In the genomic region with DNA sequence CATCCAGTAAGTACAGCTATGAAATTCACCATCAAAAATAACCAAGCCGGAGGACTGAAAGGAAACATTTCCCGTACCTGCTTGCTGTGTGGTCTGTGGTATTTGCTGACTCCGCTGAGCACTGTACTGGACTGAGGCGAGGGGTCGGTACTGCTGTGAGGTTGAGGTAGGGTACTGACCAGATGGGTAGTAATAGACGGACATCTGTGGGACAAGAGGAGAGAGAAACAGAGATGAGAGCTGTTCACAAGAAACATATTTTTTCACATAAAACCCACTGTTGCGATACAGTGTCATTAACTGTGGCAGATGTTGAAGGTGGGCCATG, we compare ENCODE assay signal across 10 mouse cellular contexts.
DNase-seq lines count a peak whose midpoint lies in the region; ATAC-seq and TF ChIP-seq lines count a peak whose summit lies in the region.
"Had no signal": no experiment of that assay in that cellular context is flagged by ENCODE, and none has a peak within 500 bp of the region (broad histone marks: within the 10 kb centered on the region; RNA-seq: fewer than 3 reads in every experiment).

No protein-coding gene starts in this region.

- no peak overlapping the region for H3K27ac ChIP-seq in heart, embryonic 16.5 days (ENCODE audit: low read length)
- H3K27ac ChIP-seq in heart, adult 2 months: no peak overlapping the region
- no peak overlapping the region for H3K27ac ChIP-seq in embryonic facial prominence, embryonic 10.5 days (replicated peaks)
- H3K27ac ChIP-seq in forebrain, embryonic 16.5 days (ENCODE audit: low read length): peak overlapping the region; percentile 48
- H3K27ac ChIP-seq in liver, embryonic 13.5 days: no peak overlapping the region
- H3K27ac ChIP-seq: liver, embryonic 14.5 days had no signal

- DNase-seq in heart, adult 2 months: no peak
- no peak for DNase-seq in embryonic facial prominence, embryonic 10.5 days (ENCODE audit: low spot score)
- DNase-seq in liver, embryonic 13.5 days: no peak
- DNase-seq in frontal cortex, postnatal 10 days (ENCODE audit: low spot score in 2 of 2): no peak
- DNase-seq in right cerebral cortex, postnatal 10 days (ENCODE audit: low spot score in 2 of 2): no peak
- DNase-seq: kidney, adult 2 months had no signal

- intact Hi-C loops in heart, adult 2 months (cut with DNase I): no loop called here

- ATAC-seq in heart, embryonic 16.5 days (replicated peaks; ENCODE audit: extremely low read depth, insufficient read depth, low FRiP score): no peak
- ATAC-seq in forebrain, embryonic 16.5 days: peak; percentile 13; the same call in 1 of the 2 replicates
- ATAC-seq in liver, embryonic 13.5 days (ENCODE audit: low read depth): no peak
- ATAC-seq in frontal cortex, adult (ENCODE audit: low TSS enrichment): no peak

- H3K27me3 ChIP-seq in heart, embryonic 16.5 days (ENCODE audit: control insufficient read depth, insufficient read depth, low read length): no peaks in the 10 kb centered on the region
- no peaks in the 10 kb centered on the region for H3K27me3 ChIP-seq in heart, adult 2 months (ENCODE audit: control insufficient read depth, insufficient read depth, low read length)
- peaks cover 48% of the 10 kb centered on the region for H3K27me3 ChIP-seq in embryonic facial prominence, embryonic 10.5 days (replicated peaks; ENCODE audit: low read depth, poor library complexity, severe bottlenecking)
- H3K27me3 ChIP-seq in forebrain, embryonic 16.5 days (replicated peaks; ENCODE audit: control insufficient read depth, insufficient read depth, low read length): no peaks in the 10 kb centered on the region
- H3K27me3 ChIP-seq in liver, embryonic 13.5 days: peaks cover 38% of the 10 kb centered on the region

- TF ChIP-seq POLR2A in heart, adult 2 months (IDR thresholded peaks at IDR 0.05; ENCODE audit: insufficient read depth, low read depth, low read length): no peak

- 21% methylated on average over 7 of the region's 7 CpGs for WGBS in heart, embryonic 16.5 days
- 31% methylated on average over 7 of the region's 7 CpGs for WGBS in heart, adult 2 months
- 16% methylated on average over 7 of the region's 7 CpGs for WGBS in embryonic facial prominence, embryonic 10.5 days
- 19% methylated on average over 7 of the region's 7 CpGs for WGBS in forebrain, embryonic 16.5 days
- WGBS in liver, embryonic 13.5 days (ENCODE audit: insufficient replicate concordance): 19% methylated on average over 7 of the region's 7 CpGs

- H3K79me2 ChIP-seq in heart, adult 2 months (replicated peaks; ENCODE audit: control insufficient read depth, insufficient read depth, low read length): no peaks in the 10 kb centered on the region

- peak overlapping the region; percentile 60; the same call in 1 of the 2 replicates for H3K9ac ChIP-seq in heart, embryonic 16.5 days (ENCODE audit: low read length)
- H3K9ac ChIP-seq in heart, adult 2 months (ENCODE audit: low read depth, low read length): no peak overlapping the region
- no peak overlapping the region for H3K9ac ChIP-seq in forebrain, embryonic 16.5 days (replicated peaks; ENCODE audit: low read depth, low read length)
- no peak overlapping the region for H3K9ac ChIP-seq in liver, embryonic 13.5 days
- H3K9ac ChIP-seq: liver, embryonic 14.5 days had no signal

- H3K36me3 ChIP-seq in heart, embryonic 16.5 days (ENCODE audit: control insufficient read depth, insufficient read depth): no peaks in the 10 kb centered on the region
- no peaks in the 10 kb centered on the region for H3K36me3 ChIP-seq in heart, adult 2 months (ENCODE audit: control insufficient read depth, insufficient read depth, low read length)
- H3K36me3 ChIP-seq in embryonic facial prominence, embryonic 10.5 days (replicated peaks): no peaks in the 10 kb centered on the region
- no peaks in the 10 kb centered on the region for H3K36me3 ChIP-seq in forebrain, embryonic 16.5 days (ENCODE audit: control insufficient read depth, insufficient read depth)
- H3K36me3 ChIP-seq in liver, embryonic 13.5 days: no peaks in the 10 kb centered on the region

- H3K4me1 ChIP-seq in heart, embryonic 16.5 days (ENCODE audit: control insufficient read depth, insufficient read depth, low read length): peaks cover 3% of the 10 kb centered on the region; the same call in 1 of the 2 replicates
- H3K4me1 ChIP-seq in heart, adult 2 months (ENCODE audit: control insufficient read depth, insufficient read depth, low read length): peaks cover 1% of the 10 kb centered on the region; the same call in 1 of the 2 replicates
- H3K4me1 ChIP-seq in embryonic facial prominence, embryonic 10.5 days: peaks cover 22% of the 10 kb centered on the region
- H3K4me1 ChIP-seq in forebrain, embryonic 16.5 days (replicated peaks; ENCODE audit: control insufficient read depth, insufficient read depth, low read length): peaks cover 26% of the 10 kb centered on the region
- peaks cover 4% of the 10 kb centered on the region for H3K4me1 ChIP-seq in liver, embryonic 13.5 days (replicated peaks)

- peak overlapping the region; percentile 44 for H3K4me3 ChIP-seq in heart, embryonic 16.5 days (ENCODE audit: low read length)
- no peak overlapping the region; the same call in 1 of the 2 replicates for H3K4me3 ChIP-seq in heart, adult 2 months
- peak overlapping the region; percentile 57 for H3K4me3 ChIP-seq in embryonic facial prominence, embryonic 10.5 days
- no peak overlapping the region for H3K4me3 ChIP-seq in forebrain, embryonic 16.5 days (replicated peaks; ENCODE audit: low read length)
- no peak overlapping the region for H3K4me3 ChIP-seq in liver, embryonic 13.5 days (replicated peaks)

- no peak for TF ChIP-seq EP300 in heart, adult 2 months (IDR thresholded peaks at IDR 0.05; ENCODE audit: insufficient read depth, low read depth, low read length)

- H3K9me3 ChIP-seq in heart, embryonic 16.5 days (replicated peaks; ENCODE audit: control insufficient read depth, low read length): no peaks in the 10 kb centered on the region
- no peaks in the 10 kb centered on the region for H3K9me3 ChIP-seq in embryonic facial prominence, embryonic 10.5 days
- no peaks in the 10 kb centered on the region for H3K9me3 ChIP-seq in forebrain, embryonic 16.5 days (ENCODE audit: control insufficient read depth, low read length)
- H3K9me3 ChIP-seq in liver, embryonic 13.5 days (replicated peaks): no peaks in the 10 kb centered on the region

- no peak for TF ChIP-seq CTCF in heart, adult 2 months (IDR thresholded peaks at IDR 0.05)

- H3K4me2 ChIP-seq in heart, embryonic 16.5 days (ENCODE audit: low read depth, low read length): peak overlapping the region; percentile 60
- H3K4me2 ChIP-seq in forebrain, embryonic 16.5 days (ENCODE audit: low read length): peak overlapping the region; percentile 45
- H3K4me2 ChIP-seq in liver, embryonic 13.5 days: peak overlapping the region; percentile 37; the same call in 1 of the 2 replicates

Comparison
In these comparisons a context has a peak if more than half of its experiments do, and no peak if none do; other contexts are left out.
1. H3K4me3 ChIP-seq: peak in heart, embryonic 16.5 days (single experiment) and embryonic facial prominence, embryonic 10.5 days (single experiment); none in heart, adult 2 months (single experiment), forebrain, embryonic 16.5 days (single experiment) and liver, embryonic 13.5 days (single experiment).
2. Peak in every context shown above with its lines, with median percentiles within 50 percentile points of each other: H3K4me2 ChIP-seq.